Mouse (Mus musculus) neural tube, embryonic 12.5 days (tissue): ENCODE data around the gene Crocc. TPM values are rescaled to one million over a fixed set of nuclear protein-coding genes. Genes with fewer than 3 reads are reported as not detected.
A peak's percentile ranks its signal among the peaks of the same experiment; 100 is the strongest.

Source experiments
- ATAC-seq: fragments of 200-750 bp; cut with Nextera tagmentation; 2 replicates; pipeline ENCODE4 v1.8.0; 2017; ENCODE audit warnings: low read depth, mild to moderate bottlenecking, moderate TSS enrichment, moderate library complexity; ENCODE audit not compliant: low FRiP score
- H3K27ac ChIP-seq: fragments of 300-500 bp; sonication (generic); 2 replicates; pipeline ENCODE4 v1.5.1; 2016
- H3K27me3 ChIP-seq: fragments of 300-500 bp; sonication (generic); replicated peaks from 2 replicates; pipeline ENCODE4 v1.6.1; 2016; ENCODE audit warnings: mild to moderate bottlenecking
- H3K36me3 ChIP-seq: fragments of 300-500 bp; sonication (generic); 2 replicates; pipeline ENCODE4 v1.6.1; 2016; ENCODE audit warnings: mild to moderate bottlenecking
- H3K4me1 ChIP-seq: fragments of 300-500 bp; sonication (generic); 2 replicates; pipeline ENCODE4 v1.6.1; 2016
- H3K4me2 ChIP-seq: fragments of 300-500 bp; sonication (generic); replicated peaks from 2 replicates; pipeline ENCODE4 v1.6.1; 2016; ENCODE audit warnings: mild to moderate bottlenecking
- H3K4me3 ChIP-seq: fragments of 300-500 bp; sonication (generic); 2 replicates; pipeline ENCODE4 v1.5.1; 2016
- H3K9ac ChIP-seq: fragments of 300-500 bp; sonication (generic); 2 replicates; pipeline ENCODE4 v1.6.1; 2016; ENCODE audit warnings: mild to moderate bottlenecking
- H3K9me3 ChIP-seq: fragments of 300-500 bp; sonication (generic); 2 replicates; pipeline ENCODE4 v1.6.1; 2016; ENCODE audit warnings: mild to moderate bottlenecking
- WGBS: fragments of 180-500 bp; shearing (Covaris S2); methylation state at CpG from one replicate; pipeline ENCODE4 v1.1.7; 2016; 5-methylcytosine and 5-hydroxymethylcytosine counted together
- polyA plus RNA-seq: library from polyadenylated mRNA; unstranded; fragments of >200 nt; fragmentation: Nextera tagmentation; extraction: Ambion mirVana; gene quantifications from 2 replicates; pipeline ENCODE4 v1.2.1, GENCODE M21; 2016

Crocc gene
- polyA plus RNA-seq, 1 experiment from 2014 or later, result 11.7 TPM

DNA sequence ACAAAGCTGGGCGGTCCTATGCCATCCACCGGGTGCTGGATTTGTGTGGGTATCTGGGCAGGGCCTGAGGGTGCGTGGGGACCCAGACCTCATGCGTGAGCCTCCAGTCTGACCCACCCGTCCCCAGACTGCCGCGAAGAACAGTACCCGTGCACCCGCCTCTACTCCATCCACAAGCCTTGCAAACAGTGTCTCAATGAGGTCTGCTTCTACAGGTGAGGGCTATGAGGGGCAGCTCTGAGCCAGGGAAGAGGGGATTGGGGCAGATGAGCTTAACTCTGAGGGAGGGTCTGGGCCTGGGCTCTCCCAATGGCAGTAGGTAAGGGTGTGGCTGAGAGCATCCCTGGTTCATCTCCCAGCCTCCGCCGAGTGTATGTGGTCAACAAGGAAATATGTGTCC, 45.5 kb downstream of the Crocc start:
- Histone ChIP-seq H3K27me3 (no peaks in the 10 kb centered on the region), H3K4me1 (peaks cover 45% of the 10 kb centered on the region), H3K4me3 (no peak overlapping the region), H3K36me3 (peaks cover 71% of the 10 kb centered on the region), H3K4me2 (no peak overlapping the region), H3K9me3 (no peaks in the 10 kb centered on the region), H3K9ac (0 out of 2 replicates have a peak overlapping the region, but pooled peaks have one; percentile 3), H3K27ac (no peak overlapping the region)
- ATAC-seq, result no peak
- WGBS, result 88% methylated on average over 11 of the region's 11 CpGs

DNA sequence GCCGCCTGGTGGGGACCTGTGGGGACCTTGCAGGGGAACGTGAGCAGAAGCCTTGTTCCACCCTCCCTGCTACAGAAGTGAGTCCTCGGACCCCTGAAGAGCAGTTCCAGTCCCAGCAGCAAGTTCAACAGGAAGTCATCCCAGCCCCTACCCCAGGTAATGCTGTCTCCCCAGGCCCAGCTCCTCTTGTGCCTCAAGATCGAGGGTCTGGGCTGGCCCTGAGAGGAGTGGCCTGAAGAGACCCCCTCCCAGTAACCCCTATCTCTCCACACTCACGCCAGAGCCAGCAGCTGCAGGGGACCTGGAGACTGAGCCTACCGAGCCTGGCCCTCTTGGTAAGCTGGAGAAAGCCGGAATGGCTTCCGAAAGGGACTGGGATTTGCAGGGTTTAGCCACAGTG, 46.2 kb downstream of the Crocc start:
- Histone ChIP-seq H3K4me2 (no peak overlapping the region), H3K27ac (no peak overlapping the region)

DNA sequence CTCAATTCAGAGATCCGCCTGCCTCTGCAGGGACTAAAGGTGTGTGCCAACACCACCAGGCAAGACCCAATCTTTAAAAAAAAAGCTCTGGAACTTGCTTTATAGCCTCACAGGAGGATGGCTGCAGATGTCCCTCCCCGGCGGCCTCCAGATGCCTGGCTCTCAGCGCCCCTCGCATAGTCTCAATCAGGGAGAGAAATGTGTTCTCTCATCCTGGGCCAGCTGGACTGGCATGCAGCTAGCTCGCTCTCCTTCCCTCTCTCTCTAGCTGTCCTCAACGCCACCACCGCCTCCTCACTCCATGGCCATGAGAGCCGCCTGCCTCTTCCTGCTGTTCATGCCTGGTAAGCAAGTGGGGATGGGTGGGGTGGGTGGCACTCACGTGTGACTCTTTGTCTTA, 47.8 kb downstream of the Crocc start:
- peaks cover 31% of the 10 kb centered on the region for H3K4me1 ChIP-seq
- H3K36me3 ChIP-seq, result peaks cover 57% of the 10 kb centered on the region
- H3K27me3 ChIP-seq, result no peaks in the 10 kb centered on the region
- ATAC-seq, result no peak
- peak overlapping the region; percentile 22; the same call in 1 of the 2 replicates for H3K27ac ChIP-seq
- no peak overlapping the region for H3K4me3 ChIP-seq
- H3K9ac ChIP-seq, result peak overlapping the region; percentile 80; the same call in 1 of the 2 replicates
- 72% methylated on average over 10 of the region's 10 CpGs for WGBS
- H3K4me2 ChIP-seq, result peak overlapping the region; percentile 83
- no peaks in the 10 kb centered on the region for H3K9me3 ChIP-seq

More for the DNA sequence above, 46.2 kb downstream of the Crocc start:
- no peak for ATAC-seq
- H3K27me3 ChIP-seq, result no peaks in the 10 kb centered on the region
- no peaks in the 10 kb centered on the region for H3K9me3 ChIP-seq
- peaks cover 63% of the 10 kb centered on the region for H3K36me3 ChIP-seq
- WGBS, result 80% methylated on average over 8 of the region's 8 CpGs
- no peak overlapping the region for H3K9ac ChIP-seq
- no peak overlapping the region for H3K4me3 ChIP-seq
- peaks cover 38% of the 10 kb centered on the region for H3K4me1 ChIP-seq

DNA sequence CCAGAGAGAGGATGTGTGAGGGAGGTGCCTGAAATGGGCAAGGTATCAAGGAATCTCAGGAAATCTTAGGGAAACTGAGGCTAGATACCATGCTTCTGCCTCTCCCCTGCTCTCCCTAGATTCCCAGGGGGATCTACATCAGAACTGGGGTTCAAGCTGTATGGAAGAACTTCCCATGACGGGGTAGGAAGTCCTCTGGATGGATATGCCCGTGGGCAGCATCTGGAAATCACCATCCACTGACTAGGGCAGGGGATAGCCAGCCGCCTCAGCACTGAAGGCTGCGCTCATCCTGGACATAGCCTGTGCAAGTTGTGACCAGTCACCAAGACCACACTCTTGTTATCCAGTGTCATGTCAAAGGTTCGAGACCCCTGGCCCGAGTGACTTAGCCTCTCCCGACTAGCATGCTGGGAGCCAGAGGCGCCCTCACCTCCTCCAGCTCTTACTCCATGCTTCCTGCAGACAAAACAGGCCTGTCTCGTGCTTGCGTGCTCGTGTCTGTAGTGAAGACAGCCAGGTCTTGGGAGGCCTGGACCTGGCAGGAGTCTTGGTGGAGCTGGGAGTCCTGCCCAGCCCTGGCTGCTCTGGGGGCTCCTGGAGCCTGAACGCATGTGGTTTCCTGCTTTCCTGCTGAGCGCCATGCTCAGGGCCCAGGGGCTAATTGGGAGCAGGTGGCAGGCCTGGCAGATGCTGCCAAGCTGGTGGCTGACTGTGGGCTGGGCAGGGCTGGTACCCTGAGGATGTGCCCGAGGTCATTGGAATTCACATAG, 48.6 kb downstream of the Crocc start:
- H3K4me1 ChIP-seq, result peaks cover 31% of the 10 kb centered on the region
- 53% methylated on average over 14 of the region's 14 CpGs for WGBS
- H3K27me3 ChIP-seq, result no peaks in the 10 kb centered on the region
- H3K9me3 ChIP-seq, result peaks cover 4% of the 10 kb centered on the region; the same call in 1 of the 2 replicates
- peak; percentile 18; the same call in 1 of the 2 replicates for ATAC-seq
- H3K4me2 ChIP-seq, result peak overlapping the region; percentile 83
- peaks cover 55% of the 10 kb centered on the region for H3K36me3 ChIP-seq
- H3K9ac ChIP-seq, result peak overlapping the region; percentile 80
- H3K4me3 ChIP-seq, result peak overlapping the region; percentile 66
- peak overlapping the region; percentile 22; the same call in 1 of the 2 replicates for H3K27ac ChIP-seq

DNA sequence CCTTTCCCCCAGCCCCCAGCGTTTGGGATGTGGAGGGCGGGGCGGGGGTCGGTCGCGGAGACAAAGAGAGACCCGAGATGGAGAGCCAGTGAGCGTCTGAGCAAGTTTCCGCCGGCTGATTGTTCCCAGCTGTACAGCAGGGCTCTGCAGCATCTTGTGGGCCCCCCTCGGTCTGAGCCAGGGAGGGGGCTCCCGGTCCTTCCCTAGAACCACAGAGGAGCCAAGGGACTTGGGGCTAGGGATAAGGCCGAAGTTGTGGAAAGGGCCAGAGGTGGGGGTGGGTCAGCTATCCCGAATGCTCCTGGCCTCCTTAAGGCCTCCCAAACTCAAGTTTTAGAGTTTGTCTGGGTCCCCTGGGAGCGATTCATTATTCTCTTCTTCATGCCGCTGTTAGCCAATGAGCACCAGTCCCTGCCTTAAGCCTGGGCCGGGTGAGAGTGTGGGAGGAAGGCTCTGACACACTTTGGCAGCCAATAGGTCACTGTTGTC, 49.4 kb downstream of the Crocc start:
- Histone ChIP-seq H3K4me1 (peaks cover 31% of the 10 kb centered on the region), H3K27me3 (no peaks in the 10 kb centered on the region), H3K4me2 (peak overlapping the region; percentile 83), H3K36me3 (peaks cover 55% of the 10 kb centered on the region), H3K9ac (peak overlapping the region; percentile 80), H3K9me3 (peaks cover 7% of the 10 kb centered on the region; the same call in 1 of the 2 replicates), H3K27ac (no peak overlapping the region), H3K4me3 (peak overlapping the region; percentile 66)
- peak; percentile 51 for ATAC-seq
- WGBS, result under 1% methylated on average over 17 of the region's 17 CpGs

DNA sequence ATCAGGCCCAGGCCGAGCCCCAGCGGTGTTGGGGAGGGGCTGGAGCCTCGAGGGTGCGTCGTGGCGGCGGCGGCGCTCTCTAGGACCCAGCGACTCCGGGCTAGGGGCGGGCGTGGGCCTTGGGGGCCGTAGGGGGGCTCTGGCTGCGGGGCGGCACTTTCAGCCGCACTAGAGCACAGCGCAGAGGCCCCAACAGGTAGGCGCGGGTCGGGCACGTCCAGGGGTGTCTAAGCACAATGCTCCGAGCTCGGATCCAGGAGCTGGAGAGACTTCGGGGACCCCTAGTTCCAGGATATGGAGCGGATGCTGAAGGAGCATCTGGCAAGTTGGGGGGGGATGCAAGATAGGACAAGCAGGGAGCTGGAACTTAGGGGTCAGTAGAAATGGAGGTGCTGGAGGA, 49.8 kb downstream of the Crocc start:
- WGBS, result under 1% methylated on average over 26 of the region's 26 CpGs
- peak overlapping the region; percentile 83 for H3K4me2 ChIP-seq
- peaks cover 7% of the 10 kb centered on the region; the same call in 1 of the 2 replicates for H3K9me3 ChIP-seq
- H3K4me1 ChIP-seq, result peaks cover 31% of the 10 kb centered on the region
- H3K36me3 ChIP-seq, result peaks cover 55% of the 10 kb centered on the region
- ATAC-seq, result peak; percentile 74
- H3K27ac ChIP-seq, result no peak overlapping the region
- H3K4me3 ChIP-seq, result peak overlapping the region; percentile 66
- H3K27me3 ChIP-seq, result no peaks in the 10 kb centered on the region
- H3K9ac ChIP-seq, result peak overlapping the region; percentile 80

DNA sequence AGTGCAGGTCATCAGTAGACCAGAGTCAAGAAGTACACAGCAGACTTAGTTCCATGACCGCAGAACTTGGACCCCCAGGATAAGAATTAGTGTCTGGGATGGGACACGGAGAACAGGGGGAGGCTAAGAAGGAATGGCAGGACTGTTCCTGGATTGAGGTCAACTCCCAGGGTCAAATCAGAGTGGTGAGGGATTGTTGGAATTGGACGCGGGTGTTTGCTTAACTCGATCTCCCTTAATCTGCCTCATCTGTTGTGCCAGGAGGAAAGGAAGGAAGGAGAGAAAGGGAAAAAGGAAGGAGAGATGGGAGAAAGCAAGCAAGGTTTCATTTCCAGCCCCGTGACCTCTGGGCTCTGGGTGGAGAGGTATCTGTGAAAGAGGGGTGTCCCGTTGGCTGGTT, 50.2 kb downstream of the Crocc start, which contains the start of gene Mfap2:
TSS of gene Mfap2 (plus strand) at position 301 of the 400 bp plus-strand sequence.
- H3K27me3 ChIP-seq, result no peaks in the 10 kb centered on the region
- ATAC-seq, result no peak

DNA sequence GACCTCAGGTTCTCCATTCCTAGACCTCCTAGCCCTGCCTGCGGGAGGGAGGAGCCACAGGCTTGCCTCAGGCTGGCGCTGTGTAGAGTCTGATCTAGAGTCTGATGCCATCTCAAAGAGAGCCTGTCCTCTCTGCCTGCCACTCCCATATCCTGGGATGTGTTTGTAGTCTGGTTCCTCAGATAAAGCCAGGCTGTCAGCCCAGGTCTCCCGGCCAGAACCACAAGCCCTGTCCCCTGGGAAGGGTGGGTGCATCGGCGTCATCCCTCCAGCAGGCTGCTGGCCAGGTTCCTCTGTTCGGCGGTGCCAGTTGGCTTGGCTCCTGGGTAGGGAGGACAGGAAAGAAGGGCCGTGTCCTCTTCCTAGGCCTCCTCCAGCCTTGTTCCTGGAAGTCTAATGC, 52.3 kb downstream of the Crocc start:
- 95% methylated on average over 8 of the region's 8 CpGs for WGBS
- Histone ChIP-seq H3K27ac (no peak overlapping the region), H3K9me3 (peaks cover 7% of the 10 kb centered on the region; the same call in 1 of the 2 replicates), H3K4me2 (no peak overlapping the region), H3K9ac (no peak overlapping the region), H3K4me1 (peaks cover 26% of the 10 kb centered on the region), H3K4me3 (no peak overlapping the region), H3K27me3 (no peaks in the 10 kb centered on the region), H3K36me3 (peaks cover 55% of the 10 kb centered on the region)
- ATAC-seq, result no peak

More for the DNA sequence above, 50.2 kb downstream of the Crocc start, which contains the start of gene Mfap2:
- 26% methylated on average over 7 of the region's 7 CpGs for WGBS
- Histone ChIP-seq H3K27ac (no peak within 1 kb of the TSS), H3K9ac (peak within 1 kb of the TSS; percentile 80), H3K36me3 (peaks cover 55% of the 10 kb centered on the region), H3K4me3 (peak within 1 kb of the TSS; percentile 66), H3K4me2 (peak within 1 kb of the TSS; percentile 83), H3K9me3 (peaks cover 7% of the 10 kb centered on the region; the same call in 1 of the 2 replicates), H3K4me1 (peaks cover 31% of the 10 kb centered on the region)

DNA sequence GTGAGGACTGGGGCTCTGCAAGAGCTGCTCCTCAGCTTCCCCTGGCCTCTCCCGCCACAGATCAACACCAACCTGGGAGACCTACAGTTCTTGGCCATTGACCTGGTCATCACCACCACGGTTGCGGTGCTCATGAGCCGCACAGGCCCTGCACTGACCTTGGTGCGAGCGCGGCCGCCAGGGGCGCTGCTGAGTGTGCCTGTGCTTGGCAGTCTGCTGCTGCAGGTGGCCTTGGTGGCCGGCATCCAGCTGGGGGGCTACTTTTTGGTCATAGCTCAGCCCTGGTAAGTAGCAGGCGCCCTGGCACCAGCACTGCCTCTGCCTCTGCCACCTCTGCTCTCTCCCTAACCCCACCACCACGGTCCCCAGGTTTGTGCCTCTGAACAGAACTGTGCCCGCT, 54.4 kb downstream of the Crocc start:
- no peak for ATAC-seq
- no peak overlapping the region for H3K9ac ChIP-seq
- H3K4me3 ChIP-seq, result no peak overlapping the region
- 85% methylated on average over 13 of the region's 13 CpGs for WGBS
- H3K4me1 ChIP-seq, result peaks cover 7% of the 10 kb centered on the region
- H3K36me3 ChIP-seq, result peaks cover 71% of the 10 kb centered on the region
- no peaks in the 10 kb centered on the region for H3K27me3 ChIP-seq
- H3K9me3 ChIP-seq, result peaks cover 7% of the 10 kb centered on the region; the same call in 1 of the 2 replicates
- no peak overlapping the region for H3K27ac ChIP-seq
- no peak overlapping the region for H3K4me2 ChIP-seq

DNA sequence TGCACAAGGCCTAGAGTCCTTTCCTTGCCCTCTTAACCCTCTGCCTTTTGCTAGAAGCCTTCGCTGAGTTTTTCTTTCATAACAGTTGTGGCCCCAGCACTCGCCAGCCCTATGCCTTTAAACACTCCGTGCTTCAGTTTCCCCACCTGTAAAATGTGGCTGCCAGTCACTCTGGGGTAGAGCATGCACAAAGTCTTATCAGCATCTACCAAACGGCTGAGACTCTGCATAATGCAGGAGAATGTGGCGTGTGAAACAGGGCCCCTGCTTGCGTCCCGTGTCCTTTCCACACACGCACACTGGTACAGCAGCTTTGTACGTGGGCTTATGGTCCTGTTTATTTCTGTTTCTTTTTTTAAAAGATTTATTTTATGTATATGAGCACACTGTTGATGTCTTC, 63.5 kb downstream of the Crocc start:
- no peak overlapping the region for H3K4me2 ChIP-seq
- H3K27ac ChIP-seq, result no peak overlapping the region
- no peak for ATAC-seq
- H3K9me3 ChIP-seq, result no peaks in the 10 kb centered on the region
- H3K9ac ChIP-seq, result no peak overlapping the region
- peaks cover 93% of the 10 kb centered on the region for H3K36me3 ChIP-seq
- WGBS, result 95% methylated on average over 9 of the region's 9 CpGs
- no peaks in the 10 kb centered on the region for H3K4me1 ChIP-seq
- no peaks in the 10 kb centered on the region for H3K27me3 ChIP-seq
- H3K4me3 ChIP-seq, result no peak overlapping the region

DNA sequence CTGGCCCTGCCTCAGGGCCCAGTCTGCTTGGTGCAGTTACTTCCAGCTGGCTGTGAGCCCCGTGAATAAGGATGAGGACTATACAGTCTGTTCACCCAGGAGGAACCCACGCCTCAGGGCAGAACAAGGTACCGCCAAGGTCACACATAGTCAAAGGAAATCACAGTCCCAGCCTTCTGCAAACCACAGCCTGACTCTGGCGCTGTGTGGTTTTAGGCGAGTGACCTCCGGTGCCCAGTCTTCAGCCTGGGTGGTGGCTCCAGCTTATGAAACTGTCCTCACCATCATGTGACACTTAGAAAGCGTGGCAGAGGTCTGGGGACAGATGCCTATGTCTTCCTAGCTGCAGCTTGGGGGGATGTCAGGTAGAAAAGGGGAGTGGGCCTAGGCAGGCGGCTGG, 64.5 kb downstream of the Crocc start:
- Histone ChIP-seq H3K9ac (no peak overlapping the region), H3K27me3 (no peaks in the 10 kb centered on the region), H3K27ac (no peak overlapping the region), H3K4me3 (no peak overlapping the region), H3K4me2 (no peak overlapping the region), H3K9me3 (no peaks in the 10 kb centered on the region), H3K4me1 (no peaks in the 10 kb centered on the region), H3K36me3 (peaks cover 84% of the 10 kb centered on the region)
- 91% methylated on average over 8 of the region's 8 CpGs for WGBS
- no peak for ATAC-seq

DNA sequence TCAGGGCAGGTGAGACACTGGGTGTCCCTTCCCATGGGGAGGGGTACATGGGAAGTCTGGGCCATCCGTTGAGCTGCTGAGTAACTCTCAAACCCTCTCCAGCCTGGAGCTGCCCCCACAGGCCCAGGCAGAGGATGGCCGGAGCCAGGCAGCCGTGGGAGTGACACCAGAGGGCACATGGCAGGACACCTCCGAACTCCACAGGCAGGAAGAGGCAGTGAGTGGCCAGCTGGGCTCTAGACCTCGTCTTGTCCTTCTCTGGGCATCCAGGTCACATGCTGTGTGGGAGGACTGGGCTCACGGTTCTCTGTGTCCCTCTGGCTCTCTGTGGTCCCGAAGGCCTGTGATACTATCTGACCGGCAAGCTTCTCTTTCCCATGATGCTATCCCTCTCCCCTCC, 66.5 kb downstream of the Crocc start:
- WGBS, result 90% methylated on average over 8 of the region's 8 CpGs
- ATAC-seq, result no peak
- H3K27ac ChIP-seq, result no peak overlapping the region

More for the DNA sequence above, 66.5 kb downstream of the Crocc start:
- Histone ChIP-seq H3K9me3 (no peaks in the 10 kb centered on the region), H3K4me1 (peaks cover 8% of the 10 kb centered on the region), H3K9ac (no peak overlapping the region), H3K36me3 (peaks cover 65% of the 10 kb centered on the region), H3K27me3 (no peaks in the 10 kb centered on the region), H3K4me3 (no peak overlapping the region), H3K4me2 (no peak overlapping the region)
